Mouse (Mus musculus): Measurements from ENCODE around the gene Srsf3. TPM values are rescaled to one million over a fixed set of nuclear protein-coding genes. Genes with fewer than 3 reads are reported as not detected.
"Not testable (repeated sequence)": the region's sequence is repeated elsewhere in the genome, so short reads cannot be mapped to it uniquely, and the experiment has no call there.

The Srsf3 gene
- polyA plus RNA-seq, 1 experiment from 2014 or later: 593 TPM

- H3K9me3 ChIP-seq (ENCODE audit: control insufficient read depth, low read length): no peaks in the 10 kb centered on the region
- peak overlapping the region; percentile 83 for H3K4me2 ChIP-seq (ENCODE audit: low read depth, low read length)
- H3K9ac ChIP-seq (ENCODE audit: low read length): 0 out of 2 replicates have a peak overlapping the region, but pooled peaks have one; percentile 28
- peaks cover 39% of the 10 kb centered on the region for H3K36me3 ChIP-seq (ENCODE audit: control insufficient read depth, insufficient read depth, low read length)
- H3K27ac ChIP-seq (ENCODE audit: low read length): no peak overlapping the region
- H3K4me1 ChIP-seq (replicated peaks; ENCODE audit: control insufficient read depth, insufficient read depth, low read length): peaks cover 23% of the 10 kb centered on the region
- no peaks in the 10 kb centered on the region for H3K27me3 ChIP-seq (ENCODE audit: control insufficient read depth, insufficient read depth, low read depth, low read length)
- peak overlapping the region; percentile 73 for H3K4me3 ChIP-seq (ENCODE audit: low read length)
- ATAC-seq (ENCODE audit: low read depth): no peak
Measured at GRCm38 (mm10) chr17:29035506-29035905, 3.1 kb downstream of the Srsf3 start.

- H3K36me3 ChIP-seq (ENCODE audit: control insufficient read depth, insufficient read depth, low read length): peaks cover 64% of the 10 kb centered on the region
- 67% methylated on average over 11 of the region's 11 CpGs for WGBS
- H3K4me1 ChIP-seq (replicated peaks; ENCODE audit: control insufficient read depth, insufficient read depth, low read length): peaks cover 20% of the 10 kb centered on the region
- H3K27me3 ChIP-seq (ENCODE audit: control insufficient read depth, insufficient read depth, low read depth, low read length): no peaks in the 10 kb centered on the region
- no peak overlapping the region for H3K4me2 ChIP-seq (ENCODE audit: low read depth, low read length)
- no peak for ATAC-seq (ENCODE audit: low read depth)
- 0 out of 2 replicates have a peak overlapping the region, but pooled peaks have one; percentile 10 for H3K27ac ChIP-seq (ENCODE audit: low read length)
- no peak overlapping the region for H3K9ac ChIP-seq (ENCODE audit: low read length)
- no peak overlapping the region for H3K4me3 ChIP-seq (ENCODE audit: low read length)
- no peaks in the 10 kb centered on the region for H3K9me3 ChIP-seq (ENCODE audit: control insufficient read depth, low read length)
Measured at GRCm38 (mm10) chr17:29039351-29039750, 6.9 kb downstream of the Srsf3 start.

GRCm38 (mm10) chr17:29041632-29042031, 9.2 kb downstream of the Srsf3 start:
- peaks cover 74% of the 10 kb centered on the region for H3K36me3 ChIP-seq (ENCODE audit: control insufficient read depth, insufficient read depth, low read length)
- not testable (repeated sequence) for ATAC-seq (ENCODE audit: low read depth); H3K27me3 ChIP-seq (ENCODE audit: control insufficient read depth, insufficient read depth, low read depth, low read length); H3K4me2 ChIP-seq (ENCODE audit: low read depth, low read length); H3K9ac ChIP-seq (ENCODE audit: low read length); H3K4me3 ChIP-seq (ENCODE audit: low read length); H3K9me3 ChIP-seq (ENCODE audit: control insufficient read depth, low read length); H3K27ac ChIP-seq (ENCODE audit: low read length)
- peaks cover 20% of the 10 kb centered on the region for H3K4me1 ChIP-seq (replicated peaks; ENCODE audit: control insufficient read depth, insufficient read depth, low read length)
- 79% methylated on average over 3 of the region's 3 CpGs for WGBS

- Histone ChIP-seq H3K36me3 (ENCODE audit: control insufficient read depth, insufficient read depth, low read length) (peaks cover 73% of the 10 kb centered on the region), H3K27me3 (ENCODE audit: control insufficient read depth, insufficient read depth, low read depth, low read length) (no peaks in the 10 kb centered on the region), H3K9ac (ENCODE audit: low read length) (no peak overlapping the region), H3K4me3 (ENCODE audit: low read length) (no peak overlapping the region), H3K9me3 (ENCODE audit: control insufficient read depth, low read length) (no peaks in the 10 kb centered on the region), H3K4me2 (ENCODE audit: low read depth, low read length) (no peak overlapping the region), H3K27ac (ENCODE audit: low read length) (no peak overlapping the region), H3K4me1 (replicated peaks; ENCODE audit: control insufficient read depth, insufficient read depth, low read length) (peaks cover 11% of the 10 kb centered on the region; the same call in 1 of the 2 replicates)
- ATAC-seq (ENCODE audit: low read depth): no peak
Measured at GRCm38 (mm10) chr17:29042569-29042968, 10.1 kb downstream of the Srsf3 start.

GRCm38 (mm10) chr17:29043583-29043982, 11.2 kb downstream of the Srsf3 start:
- peaks cover 68% of the 10 kb centered on the region for H3K36me3 ChIP-seq (ENCODE audit: control insufficient read depth, insufficient read depth, low read length)
- ATAC-seq (ENCODE audit: low read depth): no peak
- peaks cover 6% of the 10 kb centered on the region; the same call in 1 of the 2 replicates for H3K4me1 ChIP-seq (replicated peaks; ENCODE audit: control insufficient read depth, insufficient read depth, low read length)

GRCm38 (mm10) chr17:29044146-29044924, 11.9 kb downstream of the Srsf3 start:
- no peak for ATAC-seq (ENCODE audit: low read depth)
- no peak overlapping the region for H3K4me3 ChIP-seq (ENCODE audit: low read length)
- H3K4me2 ChIP-seq (ENCODE audit: low read depth, low read length): no peak overlapping the region
- no peaks in the 10 kb centered on the region for H3K27me3 ChIP-seq (ENCODE audit: control insufficient read depth, insufficient read depth, low read depth, low read length)
- WGBS: 82% methylated on average over 6 of the region's 6 CpGs
- H3K36me3 ChIP-seq (ENCODE audit: control insufficient read depth, insufficient read depth, low read length): peaks cover 62% of the 10 kb centered on the region
- no peak overlapping the region for H3K9ac ChIP-seq (ENCODE audit: low read length)
- peaks cover 6% of the 10 kb centered on the region; the same call in 1 of the 2 replicates for H3K4me1 ChIP-seq (replicated peaks; ENCODE audit: control insufficient read depth, insufficient read depth, low read length)
- H3K9me3 ChIP-seq (ENCODE audit: control insufficient read depth, low read length): no peaks in the 10 kb centered on the region
- H3K27ac ChIP-seq (ENCODE audit: low read length): no peak overlapping the region

More at GRCm38 (mm10) chr17:29043583-29043982, 11.2 kb downstream of the Srsf3 start:
- H3K4me3 ChIP-seq (ENCODE audit: low read length): no peak overlapping the region
- H3K9ac ChIP-seq (ENCODE audit: low read length): no peak overlapping the region
- WGBS: 81% methylated on average over 3 of the region's 3 CpGs
- H3K4me2 ChIP-seq (ENCODE audit: low read depth, low read length): no peak overlapping the region
- no peaks in the 10 kb centered on the region for H3K27me3 ChIP-seq (ENCODE audit: control insufficient read depth, insufficient read depth, low read depth, low read length)
- H3K27ac ChIP-seq (ENCODE audit: low read length): no peak overlapping the region
- H3K9me3 ChIP-seq (ENCODE audit: control insufficient read depth, low read length): no peaks in the 10 kb centered on the region

GRCm38 (mm10) chr17:29044925-29045319, 12.5 kb downstream of the Srsf3 start:
- Histone ChIP-seq H3K9ac (ENCODE audit: low read length) (no peak overlapping the region), H3K27me3 (ENCODE audit: control insufficient read depth, insufficient read depth, low read depth, low read length) (no peaks in the 10 kb centered on the region), H3K9me3 (ENCODE audit: control insufficient read depth, low read length) (no peaks in the 10 kb centered on the region), H3K4me2 (ENCODE audit: low read depth, low read length) (no peak overlapping the region), H3K4me1 (replicated peaks; ENCODE audit: control insufficient read depth, insufficient read depth, low read length) (peaks cover 6% of the 10 kb centered on the region; the same call in 1 of the 2 replicates), H3K4me3 (ENCODE audit: low read length) (no peak overlapping the region), H3K27ac (ENCODE audit: low read length) (peak overlapping the region; percentile 57), H3K36me3 (ENCODE audit: control insufficient read depth, insufficient read depth, low read length) (peaks cover 56% of the 10 kb centered on the region)
- 60% methylated on average over 1 of the region's 1 CpGs for WGBS
- ATAC-seq (ENCODE audit: low read depth): 0 out of 2 replicates have a peak, but pooled peaks have one; percentile 13

GRCm38 (mm10) chr17:29045741-29046530, 13.5 kb downstream of the Srsf3 start:
- Histone ChIP-seq H3K9ac (ENCODE audit: low read length) (no peak overlapping the region), H3K4me3 (ENCODE audit: low read length) (no peak overlapping the region), H3K9me3 (ENCODE audit: control insufficient read depth, low read length) (no peaks in the 10 kb centered on the region), H3K27ac (ENCODE audit: low read length) (peak overlapping the region; percentile 65), H3K4me2 (ENCODE audit: low read depth, low read length) (no peak overlapping the region), H3K36me3 (ENCODE audit: control insufficient read depth, insufficient read depth, low read length) (peaks cover 47% of the 10 kb centered on the region), H3K4me1 (replicated peaks; ENCODE audit: control insufficient read depth, insufficient read depth, low read length) (peaks cover 10% of the 10 kb centered on the region; the same call in 1 of the 2 replicates), H3K27me3 (ENCODE audit: control insufficient read depth, insufficient read depth, low read depth, low read length) (no peaks in the 10 kb centered on the region)
- WGBS: 45% methylated on average over 12 of the region's 12 CpGs
- peak; percentile 73 for ATAC-seq (ENCODE audit: low read depth)

GRCm38 (mm10) chr17:29046863-29047262, 14.4 kb downstream of the Srsf3 start:
- Histone ChIP-seq H3K36me3 (ENCODE audit: control insufficient read depth, insufficient read depth, low read length) (peaks cover 43% of the 10 kb centered on the region), H3K27ac (ENCODE audit: low read length) (no peak overlapping the region), H3K27me3 (ENCODE audit: control insufficient read depth, insufficient read depth, low read depth, low read length) (no peaks in the 10 kb centered on the region), H3K4me1 (replicated peaks; ENCODE audit: control insufficient read depth, insufficient read depth, low read length) (peaks cover 10% of the 10 kb centered on the region; the same call in 1 of the 2 replicates), H3K9me3 (ENCODE audit: control insufficient read depth, low read length) (no peaks in the 10 kb centered on the region), H3K4me2 (ENCODE audit: low read depth, low read length) (no peak overlapping the region), H3K9ac (ENCODE audit: low read length) (no peak overlapping the region), H3K4me3 (ENCODE audit: low read length) (no peak overlapping the region)
- WGBS: 89% methylated on average over 3 of the region's 3 CpGs
- ATAC-seq (ENCODE audit: low read depth): no peak

Measured in lung, embryonic 16.5 days (tissue).